In the genomic region with DNA sequence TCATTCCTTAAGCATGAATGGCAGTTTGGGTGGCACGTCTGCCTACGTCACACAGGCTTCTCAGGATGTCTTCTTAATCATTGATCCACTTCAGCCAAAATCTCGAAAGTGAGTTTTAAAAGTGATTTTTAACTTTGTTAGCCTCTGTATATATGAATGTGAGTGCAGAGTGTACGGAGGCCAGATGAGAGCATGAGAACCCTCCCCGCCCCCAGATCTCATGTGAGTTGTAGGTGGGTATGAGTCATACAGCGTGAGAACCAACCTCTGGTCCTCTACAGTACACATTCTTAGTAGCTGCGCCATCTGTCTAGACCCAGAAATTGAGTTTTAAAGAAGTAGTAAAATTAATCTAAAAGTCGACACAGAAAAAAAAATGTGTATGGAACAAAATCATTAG, we compare ENCODE assay signal across 18 mouse cellular contexts.
A peak's percentile ranks its signal among the peaks of the same experiment; 100 is the strongest.
DNase-seq lines count a peak whose midpoint lies in the region; TF ChIP-seq lines count a peak whose summit lies in the region.
"Had no signal": no experiment of that assay in that cellular context is flagged by ENCODE, and none has a peak within 500 bp of the region (broad histone marks: within the 10 kb centered on the region; RNA-seq: fewer than 3 reads in every experiment).

No protein-coding gene starts in this region.

- no peak for TF ChIP-seq POLR2A in cerebellum, adult 2 months (IDR thresholded peaks at IDR 0.05; ENCODE audit: borderline replicate concordance, insufficient read depth, low read length)

- H3K27ac ChIP-seq in cerebellum, adult 2 months (ENCODE audit: insufficient read depth, low read length): no peak overlapping the region
- H3K27ac ChIP-seq: heart, embryonic 10.5 days; hindbrain, embryonic 12.5 days; limb, embryonic 10.5 days; liver, embryonic 12.5 days; lung, embryonic 15.5 days had no signal

- 87% methylated on average over 8 of the region's 8 CpGs for WGBS in cerebellum, adult 2 months

- no peaks in the 10 kb centered on the region for H3K4me1 ChIP-seq in cerebellum, adult 2 months (ENCODE audit: control insufficient read depth, insufficient read depth, low read length)
- H3K4me1 ChIP-seq: heart, embryonic 10.5 days; hindbrain, embryonic 12.5 days; limb, embryonic 10.5 days; liver, embryonic 12.5 days; lung, embryonic 15.5 days had no signal

- H3K27me3 ChIP-seq in cerebellum, adult 2 months (ENCODE audit: control insufficient read depth, insufficient read depth, low read length): no peaks in the 10 kb centered on the region
- H3K27me3 ChIP-seq: hindbrain, embryonic 12.5 days; liver, embryonic 12.5 days; lung, embryonic 15.5 days had no signal

- no peak for TF ChIP-seq CTCF in cerebellum, adult 2 months (IDR thresholded peaks at IDR 0.05; ENCODE audit: borderline replicate concordance, insufficient read depth, low read depth, low read length)

- DNase-seq in layer of hippocampus, adult 18-20 months (ENCODE audit: low spot score in 2 of 2): peak; percentile 9 to 42
- no peak for DNase-seq in layer of hippocampus, adult 9-10 months (ENCODE audit: low spot score)
- peak; percentile 9 for DNase-seq in 416B (ENCODE audit: low read depth)
- DNase-seq in frontal cortex, postnatal 36 days (ENCODE audit: low spot score in 2 of 2): peak; percentile 47 to 70
- DNase-seq in right cerebral cortex, postnatal 14 days: peak; percentile 11
- no peak for DNase-seq in adrenal gland, postnatal 4 days (ENCODE audit: low spot score in 2 of 2)
- no peak for DNase-seq in cerebellum, adult 2 months
- no peak for DNase-seq in lung, adult 18-20 months
- DNase-seq: cerebellum, adult 11 months; gastrocnemius, postnatal 14 days; heart, postnatal 10 days; kidney, adult 8-10 months; kidney, postnatal 36 days had no signal

- H3K4me3 ChIP-seq in cerebellum, adult 2 months (replicated peaks; ENCODE audit: insufficient read depth, low read depth, low read length): no peak overlapping the region
- H3K4me3 ChIP-seq: heart, embryonic 10.5 days; hindbrain, embryonic 12.5 days; limb, embryonic 10.5 days; liver, embryonic 12.5 days; lung, embryonic 15.5 days had no signal

Comparison
In these comparisons a context has a peak if more than half of its experiments do, and no peak if none do; other contexts are left out.
1. DNase-seq: peak in layer of hippocampus, adult 18-20 months (2 of 2), 416B (single experiment), frontal cortex, postnatal 36 days (2 of 2) and right cerebral cortex, postnatal 14 days (single experiment); none in layer of hippocampus, adult 9-10 months (single experiment), adrenal gland, postnatal 4 days (0 of 2), cerebellum, adult 2 months (0 of 2) and lung, adult 18-20 months (0 of 2).